Mouse (Mus musculus) myocyte (in vitro differentiated cells): ENCODE measurements at regions not wholly inside any gene's neighbourhood (a gene's known extent, or its start where the extent isn't known, plus 50 kb on each side); places are given as distances from the start of the nearest gene placed in this dataset.

Experiments
- CEBPB ChIP-seq: IDR thresholded peaks from 2 replicates; pipeline ENCODE4 v1.6.1; 2011; ENCODE audit warnings: mild to moderate bottlenecking, moderate library complexity; ENCODE audit not compliant: poor library complexity, insufficient read depth, severe bottlenecking
- USF1 ChIP-seq: IDR thresholded peaks from one replicate; pipeline ENCODE4 v1.6.1; 2011; ENCODE audit warnings: low read depth, mild to moderate bottlenecking, control low read depth, moderate library complexity

GRCm38 (mm10) chr4:67006220-67006768 is 178.9 kb downstream of the Tlr4 start:
- TF ChIP-seq USF1 (no peak), CEBPB (no peak)
